Comparison of ENCODE assay signal across 30 mouse cellular contexts in the genomic region with DNA sequence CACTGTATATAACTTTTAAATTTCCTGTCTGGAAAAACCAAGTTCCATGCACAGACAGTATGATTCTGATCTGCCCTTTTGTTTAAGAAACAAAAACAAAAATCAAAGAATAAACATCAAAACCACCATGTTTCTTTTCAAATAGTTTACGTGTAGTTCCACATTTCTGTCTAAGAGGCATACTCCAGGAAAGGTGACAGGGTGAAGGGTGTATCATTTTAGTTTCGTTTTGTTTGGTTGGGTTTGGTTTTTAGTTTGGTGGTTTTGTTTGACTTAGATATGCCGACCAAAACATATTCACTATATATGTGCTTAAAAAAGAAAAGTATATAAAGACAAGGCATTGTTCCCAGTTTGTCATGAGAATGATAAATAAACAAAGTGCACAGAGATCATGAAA.
DNase-seq lines count a peak whose midpoint lies in the region; ATAC-seq and TF ChIP-seq lines count a peak whose summit lies in the region.
"Had no signal": no experiment of that assay in that cellular context is flagged by ENCODE, and none has a peak within 500 bp of the region (broad histone marks: within the 10 kb centered on the region; RNA-seq: fewer than 3 reads in every experiment).

No protein-coding gene starts in this region.

- TF ChIP-seq POLR2A in CH12.LX (IDR thresholded peaks at IDR 0.05; ENCODE audit: low read depth, low read length), result no peak

- H3K4me1 ChIP-seq in CH12.LX (ENCODE audit: control insufficient read depth in 1 of 2, insufficient read depth in 2 of 2), result peaks cover 0 to 17% of the 10 kb centered on the region in 2 experiments; a peak in 2 of 4 replicates
- no peaks in the 10 kb centered on the region for H3K4me1 ChIP-seq in hindbrain, embryonic 10.5 days (replicated peaks)
- H3K4me1 ChIP-seq: embryonic facial prominence, embryonic 10.5 days; embryonic facial prominence, embryonic 13.5 days; forebrain, embryonic 13.5 days; heart, embryonic 12.5 days; heart, embryonic 15.5 days; intestine, embryonic 15.5 days had no signal

- 85% methylated on average over 3 of the region's 3 CpGs for WGBS in hindbrain, embryonic 10.5 days

- H3K27ac ChIP-seq in CH12.LX (ENCODE audit: insufficient read depth, low read depth), result no peak overlapping the region
- H3K27ac ChIP-seq in hindbrain, embryonic 10.5 days, result no peak overlapping the region
- H3K27ac ChIP-seq: embryonic facial prominence, embryonic 10.5 days; embryonic facial prominence, embryonic 13.5 days; forebrain, embryonic 10.5 days; forebrain, embryonic 13.5 days; heart, embryonic 15.5 days; hindbrain, embryonic 14.5 days; hindbrain, postnatal 0 days; intestine, embryonic 15.5 days had no signal

- TF ChIP-seq RAD21 in CH12.LX (IDR thresholded peaks at IDR 0.05; ENCODE audit: low read depth, low read length), result no peak

- peak overlapping the region; percentile 39; the same call in 1 of the 2 replicates for H3K4me2 ChIP-seq in CH12.LX (ENCODE audit: insufficient read depth, low read depth, poor library complexity, severe bottlenecking)
- H3K4me2 ChIP-seq: embryonic facial prominence, embryonic 13.5 days; forebrain, embryonic 13.5 days; heart, embryonic 12.5 days; heart, embryonic 15.5 days; hindbrain, embryonic 14.5 days; intestine, embryonic 15.5 days had no signal

- ATAC-seq in erythroblast, adult 5-6 weeks (replicated peaks; ENCODE audit: low FRiP score, poor library complexity, severe bottlenecking), result no peak
- ATAC-seq: forebrain, embryonic 13.5 days; forebrain, embryonic 16.5 days; hindbrain, postnatal 0 days; intestine, embryonic 15.5 days had no signal

- no peaks in the 10 kb centered on the region for H3K36me3 ChIP-seq in CH12.LX (replicated peaks in 1 of 2; ENCODE audit: control insufficient read depth in 1 of 2, insufficient read depth in 1 of 2, low read length in 1 of 2)
- no peaks in the 10 kb centered on the region for H3K36me3 ChIP-seq in hindbrain, embryonic 10.5 days
- H3K36me3 ChIP-seq: embryonic facial prominence, embryonic 10.5 days; embryonic facial prominence, embryonic 13.5 days; forebrain, embryonic 10.5 days; G1E; heart, embryonic 12.5 days; heart, embryonic 15.5 days; intestine, embryonic 15.5 days had no signal

- TF ChIP-seq EP300 in CH12.LX (IDR thresholded peaks at IDR 0.05; ENCODE audit: low read length), result no peak

- in situ Hi-C loops in CH12.LX (cut with MboI; ENCODE audit: low pct_ligation_motif_present, low pct_unique_long_range_greater_than_20kb, low sequenced_read_pairs), result no loop called here

- no peaks in the 10 kb centered on the region for H3K79me2 ChIP-seq in CH12.LX (replicated peaks; ENCODE audit: control insufficient read depth, extremely low read depth, insufficient read depth, poor library complexity, severe bottlenecking)

- H3K9me3 ChIP-seq in CH12.LX (replicated peaks; ENCODE audit: low read length), result no peaks in the 10 kb centered on the region
- H3K9me3 ChIP-seq in hindbrain, embryonic 10.5 days, result no peaks in the 10 kb centered on the region
- H3K9me3 ChIP-seq: embryonic facial prominence, embryonic 10.5 days; embryonic facial prominence, embryonic 13.5 days; forebrain, embryonic 10.5 days; forebrain, embryonic 13.5 days; heart, embryonic 12.5 days; heart, embryonic 15.5 days; intestine, embryonic 15.5 days had no signal

- TF ChIP-seq CTCF in CH12.LX (conservative IDR thresholded peaks at IDR 0.05 in 1 of 2, IDR thresholded peaks at IDR 0.05 in 1 of 2; ENCODE audit: low read depth in 2 of 2, low read length in 2 of 2), result no peak

- peak overlapping the region; percentile 29; the same call in 1 of the 2 replicates for H3K9ac ChIP-seq in CH12.LX (ENCODE audit: insufficient read depth, low read depth)
- H3K9ac ChIP-seq: embryonic facial prominence, embryonic 13.5 days; forebrain, embryonic 13.5 days; heart, embryonic 12.5 days; heart, embryonic 15.5 days; hindbrain, embryonic 14.5 days; intestine, embryonic 15.5 days had no signal

- DNase-seq in 3134 (ENCODE audit: extremely low read depth, insufficient read length, low spot score) (peak; percentile 4), CH12.LX (ENCODE audit: extremely low read depth) (peak; percentile 43)
- DNase-seq in CD4-positive helper T cell, adult 2 months (ENCODE audit: low read depth, low spot score), result peak; percentile 16
- peak; percentile 19 for DNase-seq in induced T-regulatory cell, adult 2 months (ENCODE audit: low read depth)
- no peak for DNase-seq in hindbrain, embryonic 10.5 days (ENCODE audit: low spot score)
- no peak for DNase-seq in embryo, embryonic 9.5 days (ENCODE audit: extremely low spot score)
- DNase-seq in ovary, postnatal 36 days (ENCODE audit: low spot score), result no peak
- DNase-seq: adrenal gland, adult 8-10 months; adrenal gland, postnatal 25 days; cerebellum, adult 11-12 months; cerebellum, adult 9-10 months; cerebellum, postnatal 14 days; gastrocnemius, postnatal 25 days; heart, adult 18-20 months; heart, postnatal 10 days; heart, postnatal 36 days; kidney, adult 11 months; kidney, adult 8-10 months had no signal

- H3K4me3 ChIP-seq in CH12.LX (replicated peaks in 1 of 3; ENCODE audit: low read depth in 2 of 3, low read length in 2 of 3, poor library complexity in 1 of 3), result peak overlapping the region in 1 of 3 experiments; percentile 14
- H3K4me3 ChIP-seq in hindbrain, embryonic 10.5 days, result no peak overlapping the region
- H3K4me3 ChIP-seq: embryonic facial prominence, embryonic 10.5 days; embryonic facial prominence, embryonic 13.5 days; forebrain, embryonic 10.5 days; forebrain, embryonic 13.5 days; heart, embryonic 12.5 days; heart, embryonic 15.5 days; intestine, embryonic 15.5 days had no signal

- H3K27me3 ChIP-seq in CH12.LX (replicated peaks), result no peaks in the 10 kb centered on the region
- H3K27me3 ChIP-seq in hindbrain, embryonic 10.5 days (ENCODE audit: insufficient read depth, poor library complexity, severe bottlenecking), result no peaks in the 10 kb centered on the region
- H3K27me3 ChIP-seq: embryonic facial prominence, embryonic 13.5 days; forebrain, embryonic 13.5 days; heart, embryonic 12.5 days; heart, embryonic 15.5 days; intestine, embryonic 15.5 days had no signal

- dilution Hi-C loops in CH12.LX (cut with MboI; ENCODE audit: extremely low pct_ligation_motif_present, extremely low pct_unique_long_range_greater_than_20kb, low sequenced_read_pairs), result no loop called here

TF ChIP-seq in CH12.LX, 34 proteins besides CTCF, POLR2A, EP300 and RAD21:
- TF ChIP-seq ZNF384 (IDR thresholded peaks at IDR 0.05; ENCODE audit: low read depth, low read length) (no peak), IRF4 (IDR thresholded peaks at IDR 0.05; ENCODE audit: low read depth, low read length) (peak; percentile 34; the same call in 1 of the 2 replicates)

Comparison
In these comparisons a context has a peak if more than half of its experiments do, and no peak if none do; other contexts are left out.
1. DNase-seq: peak in 3134 (single experiment), CD4-positive helper T cell, adult 2 months (single experiment), CH12.LX (single experiment) and induced T-regulatory cell, adult 2 months (single experiment); none in hindbrain, embryonic 10.5 days (single experiment), embryo, embryonic 9.5 days (single experiment) and ovary, postnatal 36 days (single experiment).